24 mouse cellular contexts compared by ENCODE assay signal in genomic region chr9:101003302-101003701, GRCm38 (mm10). TPM values are rescaled to one million over a fixed set of nuclear protein-coding genes. Genes with fewer than 3 reads are reported as not detected.
DNase-seq lines count a peak whose midpoint lies in the region; TF ChIP-seq lines count a peak whose summit lies in the region.
"Had no signal": no experiment of that assay in that cellular context is flagged by ENCODE, and none has a peak within 500 bp of the region (broad histone marks: within the 10 kb centered on the region; RNA-seq: fewer than 3 reads in every experiment).

No protein-coding gene starts in this region.

- no peaks in the 10 kb centered on the region for H3K79me2 ChIP-seq in MEL (ENCODE audit: control insufficient read depth, insufficient read depth, low read length, poor library complexity)

- TF ChIP-seq RAD21 in MEL (IDR thresholded peaks at IDR 0.05; ENCODE audit: low read depth, low read length), result peak; percentile 37

- no peak for TF ChIP-seq POLR2A in ES-Bruce4 (IDR thresholded peaks at IDR 0.05; ENCODE audit: insufficient read depth, low read length)
- no peak for TF ChIP-seq POLR2A in MEL (IDR thresholded peaks at IDR 0.05; ENCODE audit: control insufficient read depth in 1 of 2, insufficient read depth in 1 of 2, low read depth in 1 of 2, low read length in 2 of 2, poor library complexity in 1 of 2)

- H3K4me1 ChIP-seq in ES-Bruce4 (ENCODE audit: control insufficient read depth, insufficient read depth, low read length), result no peaks in the 10 kb centered on the region
- H3K4me1 ChIP-seq in MEL (ENCODE audit: control insufficient read depth in 1 of 2, insufficient read depth in 2 of 2, low read length in 2 of 2), result no peaks in the 10 kb centered on the region
- H3K4me1 ChIP-seq: forebrain, embryonic 10.5 days; forebrain, embryonic 13.5 days; heart, embryonic 12.5 days; heart, embryonic 15.5 days; hindbrain, embryonic 10.5 days; hindbrain, embryonic 13.5 days had no signal

- H3K9me3 ChIP-seq in ES-Bruce4 (replicated peaks; ENCODE audit: control insufficient read depth, insufficient read depth, low read length, poor library complexity, severe bottlenecking) (no peaks in the 10 kb centered on the region), MEL (replicated peaks; ENCODE audit: insufficient read depth, low read length) (no peaks in the 10 kb centered on the region)
- H3K9me3 ChIP-seq: forebrain, embryonic 13.5 days; heart, embryonic 15.5 days; hindbrain, embryonic 13.5 days had no signal

- TF ChIP-seq EP300 in ES-Bruce4 (IDR thresholded peaks at IDR 0.05; ENCODE audit: insufficient read depth, low read depth, low read length) (no peak), MEL (IDR thresholded peaks at IDR 0.05; ENCODE audit: low read depth in 1 of 2, low read length in 2 of 2) (no peak)

- H3K27me3 ChIP-seq in ES-Bruce4 (ENCODE audit: control insufficient read depth, insufficient read depth, low read length, poor library complexity, severe bottlenecking) (no peaks in the 10 kb centered on the region), MEL (ENCODE audit: control insufficient read depth in 1 of 2, insufficient read depth in 2 of 2, low read length in 2 of 2) (no peaks in the 10 kb centered on the region)
- H3K27me3 ChIP-seq: forebrain, embryonic 13.5 days; heart, embryonic 12.5 days; heart, embryonic 15.5 days; hindbrain, embryonic 13.5 days had no signal

- no peaks in the 10 kb centered on the region for H3K36me3 ChIP-seq in ES-Bruce4 (ENCODE audit: control insufficient read depth, insufficient read depth, low read length, poor library complexity, severe bottlenecking)
- H3K36me3 ChIP-seq in MEL (ENCODE audit: control insufficient read depth in 1 of 2, insufficient read depth in 2 of 2, low read length in 2 of 2), result no peaks in the 10 kb centered on the region

- H3K27ac ChIP-seq in ES-Bruce4 (ENCODE audit: insufficient read depth, low read length) (no peak overlapping the region), MEL (ENCODE audit: control insufficient read depth, low read depth, low read length) (no peak overlapping the region)
- H3K27ac ChIP-seq: forebrain, embryonic 10.5 days; forebrain, embryonic 13.5 days; gastrocnemius, adult 2 months; heart, embryonic 15.5 days; hindbrain, embryonic 10.5 days; hindbrain, embryonic 13.5 days had no signal

- no peak overlapping the region for H3K4me3 ChIP-seq in ES-Bruce4 (ENCODE audit: low read depth, low read length)
- no peak overlapping the region for H3K4me3 ChIP-seq in MEL (ENCODE audit: control insufficient read depth in 1 of 2, insufficient read depth in 1 of 2, low read depth in 2 of 2, low read length in 2 of 2)
- H3K4me3 ChIP-seq: forebrain, embryonic 10.5 days; forebrain, embryonic 13.5 days; gastrocnemius, adult 2 months; heart, embryonic 12.5 days; heart, embryonic 15.5 days; hindbrain, embryonic 10.5 days; hindbrain, embryonic 13.5 days had no signal

- intact Hi-C loops in left cerebral cortex, postnatal 36 days (cut with DNase I), result loop anchor here (10.0 kb wide), 2 partner anchors 459 to 549 kb away; partner anchors contain the start of gene Nck1

- TF ChIP-seq CTCF in ES-Bruce4 (IDR thresholded peaks at IDR 0.05; ENCODE audit: low read depth, low read length) (peak; percentile 19), MEL (IDR thresholded peaks at IDR 0.05 in 2 of 3, conservative IDR thresholded peaks at IDR 0.05 in 1 of 3; ENCODE audit: control insufficient read depth in 1 of 3, insufficient read depth in 1 of 3, low read depth in 2 of 3, low read length in 3 of 3, poor library complexity in 1 of 3, severe bottlenecking in 1 of 3) (peak in 2 of 3 experiments; percentile 16 to 32; a peak in 1 of 6 replicates)

- peak; percentile 10 for DNase-seq in 416B (ENCODE audit: low read depth)
- DNase-seq in MEL (ENCODE audit: low read depth, low spot score), result peak; percentile 34
- DNase-seq in induced T-regulatory cell, adult 2 months (ENCODE audit: low read depth), result peak; percentile 5
- no peak for DNase-seq in urinary bladder, postnatal 25 days (ENCODE audit: low spot score)
- DNase-seq in layer of hippocampus, adult 8-10 months (ENCODE audit: low spot score in 2 of 2), result no peak
- no peak for DNase-seq in left cerebral cortex, postnatal 36 days (ENCODE audit: low spot score in 2 of 2)
- DNase-seq: adrenal gland, postnatal 10 days; adrenal gland, postnatal 36 days; cerebellum, adult 18-20 months; cerebellum, adult 9-10 months; cerebellum, postnatal 14 days; gastrocnemius, adult 2 months; gastrocnemius, postnatal 14 days; heart, adult 11 months; heart, postnatal 10 days; heart, postnatal 36 days; kidney, adult 11 months had no signal

- no peak overlapping the region for H3K9ac ChIP-seq in ES-Bruce4 (ENCODE audit: low read depth, poor library complexity, severe bottlenecking)
- H3K9ac ChIP-seq in MEL (ENCODE audit: control insufficient read depth, low read depth, low read length, poor library complexity, severe bottlenecking), result no peak overlapping the region
- H3K9ac ChIP-seq: forebrain, embryonic 13.5 days; heart, embryonic 12.5 days; heart, embryonic 15.5 days; hindbrain, embryonic 13.5 days had no signal

TF ChIP-seq in MEL, 35 proteins besides CTCF, POLR2A, EP300 and RAD21:
- TF ChIP-seq SMC3 (IDR thresholded peaks at IDR 0.05; ENCODE audit: low read depth, low read length), result peak; percentile 39
- TF ChIP-seq CHD1 (IDR thresholded peaks at IDR 0.05; ENCODE audit: low read depth, low read length), result no peak
- no peak for TF ChIP-seq GABPA (IDR thresholded peaks at IDR 0.05; ENCODE audit: low read depth, low read length)
- TF ChIP-seq ZNF384 (IDR thresholded peaks at IDR 0.05; ENCODE audit: low read depth, low read length), result peak; percentile 89
- 0 out of 2 replicates have a peak, but pooled peaks have one; percentile 10 for TF ChIP-seq ZC3H11A (IDR thresholded peaks at IDR 0.05; ENCODE audit: low read depth, low read length)
- TF ChIP-seq E2F4 (IDR thresholded peaks at IDR 0.05; ENCODE audit: borderline replicate concordance, low read depth, low read length), result no peak
- no peak for TF ChIP-seq MAFK (IDR thresholded peaks at IDR 0.05; ENCODE audit: borderline replicate concordance, low read depth, low read length)
- no peak for TF ChIP-seq NRF1 (IDR thresholded peaks at IDR 0.05; ENCODE audit: insufficient read depth, low read depth, low read length, poor library complexity, severe bottlenecking)

RNA-seq across cellular contexts. Expression of gene Pccb, which starts 31.4 kb away (rescaled TPM):
- polyA plus RNA-seq in ES-Bruce4 (2011; ENCODE audit: insufficient read depth, insufficient read length, low read depth, missing spikeins) (16.1 and 17.8 TPM in 2 replicates), MEL (2012; ENCODE audit: insufficient read depth in 1 of 2, insufficient read length in 2 of 2, low read depth in 1 of 2, low replicate concordance in 2 of 2, missing spikeins in 1 of 2) (10 to 100 TPM in 1 of 2 experiments, not detected in 1; 21.1 TPM)
- 11.5 and 13.2 TPM in 2 replicates for total RNA-seq in MEL (2012; rRNA removed)
- 10 to 100 TPM; 42.8 to 54.5 (median 47.5) TPM for total RNA-seq in layer of hippocampus, adult 8-10 months (2022)
- total RNA-seq in left cerebral cortex, postnatal 36 days (2021), result 10 to 100 TPM; 37.6 to 44.2 TPM

Comparison
In these comparisons a context has a peak if more than half of its experiments do, and no peak if none do; other contexts are left out.
1. DNase-seq: peak in 416B (single experiment), MEL (single experiment) and induced T-regulatory cell, adult 2 months (single experiment); none in urinary bladder, postnatal 25 days (single experiment), layer of hippocampus, adult 8-10 months (0 of 2) and left cerebral cortex, postnatal 36 days (0 of 2).